Mouse (Mus musculus): ENCODE data around the gene Atcay.

The Atcay gene

GRCm38 (mm10) chr10:81230438-81231332 is at the start of gene Atcay:
Gene Atcay (minus strand): TSS chr10:81230833.
- no peak for DNase-seq (ENCODE audit: low read depth, low spot score)

DNA sequence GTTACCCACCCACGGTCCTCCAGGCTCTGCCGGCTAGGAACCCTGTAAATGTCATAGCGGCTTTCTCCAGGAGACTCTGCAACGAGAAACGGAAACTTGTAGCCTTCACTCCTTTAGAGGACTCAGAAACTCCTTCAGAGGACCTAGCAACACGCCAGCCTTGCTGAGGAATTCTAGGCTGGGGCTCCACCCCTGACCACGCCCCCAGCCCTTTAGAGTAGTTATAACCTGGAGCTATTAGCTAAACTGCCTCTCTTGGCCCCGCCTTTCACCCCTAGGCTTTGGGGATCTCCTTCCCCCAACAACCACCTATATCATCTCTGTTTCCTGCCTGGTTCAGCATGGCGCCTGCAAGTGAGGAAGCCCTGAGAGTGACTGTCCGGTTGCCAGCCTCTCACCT is 48.9 kb upstream of the Atcay start:
- no peak for DNase-seq (ENCODE audit: low read depth, low spot score)

DNA sequence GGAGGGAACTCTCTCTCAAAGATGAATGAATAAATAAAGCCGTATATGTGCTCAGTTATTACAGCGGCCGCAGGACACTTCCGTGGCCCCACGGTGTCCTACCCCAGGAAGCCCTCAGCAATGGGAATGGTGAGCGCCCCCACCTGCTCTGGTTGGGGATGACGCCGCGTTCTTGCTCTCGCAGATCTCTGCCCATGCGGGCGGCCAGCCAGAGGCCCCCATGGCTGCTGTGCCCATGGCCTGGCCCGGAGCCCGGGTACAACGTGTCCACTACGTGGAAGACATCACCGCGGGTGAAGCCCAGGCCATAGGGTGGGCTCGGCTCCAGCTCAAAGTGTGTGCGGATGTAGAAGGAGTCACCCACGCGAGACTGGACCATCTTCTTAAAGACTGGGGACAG is 47.0 kb upstream of the Atcay start:
- no peak for DNase-seq (ENCODE audit: low read depth, low spot score)

DNA sequence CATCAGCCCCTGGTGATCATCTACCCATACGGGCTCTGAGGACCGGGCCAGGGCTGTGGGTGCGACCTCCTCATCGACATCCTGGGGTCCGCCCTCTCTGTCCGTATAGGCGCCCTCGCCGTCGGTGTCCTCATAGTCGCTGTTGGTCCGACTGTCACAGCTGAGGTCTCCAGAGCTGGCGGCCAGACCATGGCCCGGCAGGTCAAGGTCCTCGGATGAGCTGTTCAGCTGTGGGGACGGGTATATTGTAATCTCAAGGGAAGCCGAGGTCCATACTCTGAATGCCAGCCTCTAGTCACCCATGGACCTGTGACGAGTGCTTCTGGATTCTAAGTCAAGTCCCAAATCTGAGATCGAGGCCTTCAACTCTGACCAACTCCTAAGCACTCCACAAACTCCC is 43.2 kb upstream of the Atcay start:
- no peak for DNase-seq (ENCODE audit: low read depth, low spot score)

DNA sequence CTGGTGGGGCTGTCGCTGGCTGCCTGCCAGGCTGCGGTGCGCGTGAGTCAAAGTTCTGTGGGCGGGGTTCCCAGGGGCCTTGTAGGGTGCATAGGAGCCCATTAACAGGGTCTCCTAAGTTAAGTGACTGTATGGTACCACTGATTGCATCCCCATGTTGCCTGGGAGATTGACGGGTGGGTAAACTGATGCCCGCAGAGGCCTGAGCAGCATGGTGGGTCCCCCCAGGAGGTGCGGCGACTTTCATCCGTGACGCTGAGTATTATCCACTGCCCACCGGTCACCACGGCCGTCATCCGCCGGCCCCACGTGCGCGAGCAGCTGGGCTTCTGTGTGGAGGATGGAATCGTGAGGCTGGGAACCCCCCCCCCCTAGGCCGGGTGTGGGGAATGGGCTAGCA is 41.7 kb upstream of the Atcay start:
- no peak for DNase-seq (ENCODE audit: low read depth, low spot score)

- DNase-seq (ENCODE audit: low read depth, low spot score): no peak
Observed at GRCm38 (mm10) chr10:81268643-81269412, 38.2 kb upstream of the Atcay start.

DNA sequence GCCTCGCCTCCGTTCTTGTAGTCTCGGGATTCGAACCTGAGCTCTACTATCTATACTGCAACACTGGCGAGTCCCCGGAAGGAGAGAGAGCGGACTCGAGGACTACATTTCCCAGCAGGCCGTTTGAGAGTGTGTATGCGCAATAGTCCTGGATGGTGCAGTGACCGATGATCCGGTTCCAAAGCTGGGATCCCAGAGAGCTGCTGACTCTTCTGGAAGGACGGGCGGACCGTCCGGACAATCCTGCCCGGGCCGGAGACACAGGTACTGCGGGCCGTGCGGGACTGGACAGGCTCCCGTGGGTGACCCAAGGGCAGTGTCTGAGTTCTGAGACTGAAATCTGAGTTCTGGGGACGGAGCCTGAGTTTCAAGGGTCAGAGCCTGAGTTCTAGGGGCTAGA is 37.4 kb upstream of the Atcay start:
- no peak for DNase-seq (ENCODE audit: low read depth, low spot score)

DNA sequence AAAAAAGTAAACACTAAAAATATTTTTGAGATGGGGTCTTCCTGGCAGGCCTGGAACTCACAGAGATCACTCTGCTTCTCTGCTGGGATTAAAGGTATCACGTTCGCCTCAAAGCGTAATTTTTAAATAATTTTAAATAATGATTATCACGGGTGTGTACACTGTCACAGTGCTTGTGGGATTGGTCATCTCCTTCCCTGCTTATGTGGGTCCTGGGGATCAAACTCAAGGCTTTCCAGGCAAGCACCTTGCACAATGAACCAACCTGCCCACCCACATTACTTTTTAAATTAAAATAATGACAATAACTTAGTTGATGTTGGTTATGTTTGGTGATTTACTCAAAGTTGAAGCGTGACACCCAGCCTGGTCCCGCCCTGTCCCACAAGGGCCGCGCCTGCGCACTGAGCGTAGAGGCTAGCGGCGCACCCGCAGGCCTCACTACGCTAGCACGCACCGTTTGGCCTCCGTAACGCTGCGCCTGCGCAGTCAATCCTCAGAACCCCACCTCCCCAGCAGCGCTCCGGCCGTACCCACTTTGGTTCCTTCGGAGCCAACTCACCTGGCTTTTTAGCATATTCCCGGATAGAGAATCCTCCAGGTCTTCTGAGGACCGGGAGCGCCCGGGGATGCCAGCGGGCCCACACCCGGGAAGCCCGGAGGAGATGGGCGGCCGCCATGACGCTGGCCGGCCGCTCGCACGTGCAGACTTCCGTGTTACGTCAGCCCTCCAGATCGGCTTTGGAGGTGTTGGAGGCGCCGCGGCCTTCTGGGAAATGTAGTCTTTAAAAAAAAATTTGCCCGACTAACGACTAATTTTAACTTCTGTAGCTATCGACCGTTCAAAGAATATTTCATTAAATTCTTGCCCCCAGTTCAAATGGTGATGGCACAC is 35.8 kb upstream of the Atcay start, which contains the start of the genes Mrpl54 and Apba3:
Mrpl54 (minus strand) TSS at position 724 of the 895 bp plus-strand sequence.
Apba3 (plus strand) TSS at position 750 of the 895 bp plus-strand sequence.
- peak; percentile 89 for DNase-seq (ENCODE audit: low read depth, low spot score)

DNA sequence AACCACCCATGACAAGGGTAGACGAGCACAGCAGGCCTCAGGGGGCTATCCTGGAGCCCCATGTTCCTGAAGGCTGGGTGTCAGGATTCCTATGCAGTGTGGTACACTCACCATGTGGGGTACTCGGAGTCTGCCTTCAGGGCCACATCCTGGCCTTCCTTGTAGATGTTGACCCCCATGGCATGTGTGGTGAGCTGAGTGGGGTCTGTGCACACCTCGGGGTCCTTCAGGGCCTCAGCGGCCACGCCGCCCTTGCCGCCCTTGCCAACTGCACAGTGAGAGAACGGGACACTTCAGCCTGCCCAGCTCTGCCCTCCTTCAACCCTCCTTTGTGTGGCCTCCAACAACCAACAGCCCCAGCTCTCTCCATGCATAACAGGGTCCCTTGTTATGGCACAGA is 34.9 kb upstream of the Atcay start:
- DNase-seq (ENCODE audit: low read depth, low spot score): no peak

GRCm38 (mm10) chr10:81261025-81261424 is 30.4 kb upstream of the Atcay start:
- no peak for DNase-seq (ENCODE audit: low read depth, low spot score)

DNA sequence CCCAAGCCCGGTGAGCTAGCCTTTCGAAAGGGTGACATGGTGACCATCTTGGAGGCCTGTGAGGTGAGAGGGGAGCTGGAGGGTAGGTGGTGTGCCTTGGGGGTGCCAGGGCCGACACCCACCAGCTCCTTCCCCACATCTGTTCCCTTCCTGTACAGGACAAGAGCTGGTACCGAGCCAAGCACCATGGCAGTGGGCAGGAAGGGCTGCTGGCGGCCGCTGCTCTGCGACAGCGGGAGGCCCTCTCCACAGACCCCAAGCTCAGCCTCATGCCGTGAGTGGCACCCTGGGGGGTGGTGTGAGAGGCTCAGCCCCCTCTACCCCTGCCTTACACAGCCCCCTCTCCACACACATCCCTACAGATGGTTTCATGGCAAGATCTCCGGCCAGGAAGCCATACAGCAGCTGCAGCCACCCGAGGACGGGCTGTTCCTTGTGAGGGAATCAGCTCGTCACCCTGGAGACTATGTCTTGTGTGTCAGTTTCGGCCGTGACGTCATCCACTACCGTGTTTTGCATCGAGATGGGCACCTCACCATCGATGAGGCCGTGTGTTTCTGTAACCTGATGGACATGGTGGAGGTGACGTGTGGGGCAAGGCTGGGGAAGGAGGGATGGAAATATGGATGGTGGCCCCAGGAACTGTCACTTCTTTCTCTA is 28.7 kb upstream of the Atcay start:
- DNase-seq (ENCODE audit: low read depth, low spot score): no peak

DNA sequence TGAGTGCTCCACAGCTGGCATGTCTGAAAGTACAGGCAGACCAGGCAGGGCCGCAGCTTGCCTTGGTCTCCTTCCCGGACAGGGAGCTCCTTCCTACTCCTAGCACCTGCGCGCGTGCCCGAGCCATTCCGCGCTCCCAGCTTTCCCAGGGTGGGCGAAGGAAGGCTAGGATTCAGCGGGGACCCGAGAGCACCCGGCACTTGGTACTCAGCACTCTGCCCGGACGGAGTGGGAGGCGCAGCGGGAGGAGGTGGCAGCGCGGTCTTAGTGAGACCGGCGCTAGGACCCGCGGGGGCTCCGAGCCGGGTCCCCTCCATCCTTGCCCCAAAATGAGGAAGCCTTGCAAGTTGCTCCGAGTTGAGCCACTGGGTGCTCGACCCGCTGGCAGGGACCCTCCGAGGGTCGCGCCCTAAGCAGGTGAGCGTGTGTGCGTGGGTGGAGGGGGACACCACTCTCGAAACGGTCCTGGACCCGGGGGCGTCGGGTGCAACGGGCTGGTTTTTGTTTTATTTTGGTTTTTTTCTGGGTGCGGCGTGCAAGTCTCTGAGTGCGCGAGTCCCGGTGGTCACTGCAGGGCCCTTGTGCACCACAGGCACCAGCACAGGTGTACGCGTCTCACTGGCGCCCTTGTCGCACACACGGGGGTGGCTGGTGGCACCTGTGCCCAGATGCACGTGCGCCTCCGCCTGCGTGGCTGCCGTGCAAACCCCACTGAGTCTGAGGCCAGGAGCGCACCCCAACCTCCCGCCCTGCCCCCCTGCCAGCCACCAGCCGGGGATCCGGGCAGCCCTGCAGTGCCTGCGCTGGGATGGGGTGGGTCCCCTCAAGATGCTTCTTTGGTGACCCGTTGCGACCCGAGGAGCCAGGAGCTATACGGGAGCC is 26.8 kb upstream of the Atcay start:
- DNase-seq (ENCODE audit: low read depth, low spot score): no peak

GRCm38 (mm10) chr10:81254886-81255285 is 24.3 kb upstream of the Atcay start:
- no peak for DNase-seq (ENCODE audit: low read depth, low spot score)

- DNase-seq (ENCODE audit: low read depth, low spot score): no peak
Observed at GRCm38 (mm10) chr10:81252424-81253419, 22.1 kb upstream of the Atcay start, which contains the start of gene Matk. Gene Matk (plus strand): TSS chr10:81252935.

DNA sequence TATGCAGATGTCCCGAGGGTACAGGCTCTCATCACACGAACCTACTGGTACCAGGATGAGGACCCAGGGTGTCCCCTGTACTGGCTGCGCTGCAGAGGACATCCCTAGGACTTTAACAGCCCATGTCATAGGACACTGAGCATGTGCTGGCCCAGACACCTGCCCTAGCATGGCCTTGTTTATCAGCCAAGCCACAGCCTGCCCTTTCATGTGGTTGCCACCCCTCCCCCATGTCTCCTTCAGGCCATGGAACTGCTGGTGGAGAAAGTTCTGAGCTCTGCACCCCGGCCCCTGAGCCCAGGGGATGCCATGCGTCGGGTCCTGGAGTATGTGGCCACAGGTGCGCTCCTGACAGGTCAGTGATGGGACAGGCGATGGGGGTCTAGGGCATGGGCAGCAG is 18.8 kb upstream of the Atcay start:
- DNase-seq (ENCODE audit: low read depth, low spot score): no peak

- no peak for DNase-seq (ENCODE audit: low read depth, low spot score)
Observed at GRCm38 (mm10) chr10:81247804-81248203, 17.2 kb upstream of the Atcay start.

DNA sequence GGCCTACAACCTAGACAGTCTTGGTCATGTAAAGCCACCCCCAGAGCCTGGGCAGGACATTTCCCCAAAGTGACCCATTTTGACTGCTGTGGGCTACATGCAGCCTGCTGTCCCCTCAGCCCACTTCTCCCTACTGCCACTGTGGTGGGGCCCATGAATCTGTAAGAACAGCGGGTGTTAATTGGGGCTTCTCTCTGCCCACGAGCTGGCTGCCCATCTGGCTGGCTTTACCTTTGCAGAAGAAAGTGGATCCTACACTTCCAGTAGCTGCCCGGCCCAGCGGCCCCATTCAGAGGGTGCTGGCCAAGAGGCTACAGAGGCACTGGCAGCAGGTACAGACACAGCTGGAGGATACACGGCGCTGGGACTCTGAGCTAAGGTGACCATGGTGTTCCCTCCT is 14.5 kb upstream of the Atcay start:
- no peak for DNase-seq (ENCODE audit: low read depth, low spot score)

DNA sequence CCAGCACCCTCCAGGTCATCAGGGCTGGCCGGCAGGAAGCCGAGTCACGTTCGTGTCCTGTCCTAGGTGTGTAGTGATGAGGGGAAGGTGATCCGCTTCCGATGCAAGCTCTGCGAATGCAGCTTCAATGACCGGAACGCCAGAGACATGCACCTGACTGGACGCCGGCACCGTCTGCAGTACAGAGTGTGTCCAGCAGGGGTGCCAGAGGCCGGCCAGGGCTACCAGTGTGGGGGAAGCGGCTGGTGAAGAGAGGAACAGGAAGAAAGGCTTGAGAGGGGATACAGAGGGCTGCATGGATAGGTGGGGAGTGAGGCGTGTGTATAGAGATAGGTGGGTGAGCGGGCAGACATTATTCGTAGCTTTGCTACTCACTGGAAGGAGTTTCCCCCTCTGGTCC is 14.0 kb upstream of the Atcay start:
- no peak for DNase-seq (ENCODE audit: low read depth, low spot score)

GRCm38 (mm10) chr10:81244146-81244545 is 13.5 kb upstream of the Atcay start:
- DNase-seq (ENCODE audit: low read depth, low spot score): no peak
